Mouse (Mus musculus) heart, postnatal 0 days (tissue): ENCODE measurements around the gene Ms4a3.

Source experiments
- CTCF ChIP-seq: IDR thresholded peaks from 2 replicates; pipeline ENCODE4 v1.5.1; 2016; ENCODE audit warnings: antibody characterized with exemption, control low read depth, low read depth
- EP300 ChIP-seq: IDR thresholded peaks from 2 replicates; pipeline ENCODE4 v1.6.1; 2016; ENCODE audit warnings: antibody characterized with exemption, low read depth

GRCm38 (mm10) chr19:11608172-11608571 is 32.5 kb downstream of the Ms4a3 start:
- TF ChIP-seq CTCF = peak; percentile 70
- no peak for TF ChIP-seq EP300
